Mouse (Mus musculus): ENCODE results near the gene Ifna1. TPM values are rescaled to one million over a fixed set of nuclear protein-coding genes. Genes with fewer than 3 reads are reported as not detected.
"Not testable (repeated sequence)": the region's sequence is repeated elsewhere in the genome, so short reads cannot be mapped to it uniquely, and the experiment has no call there.

Ifna1 gene
- polyA plus RNA-seq, 1 experiment from 2014 or later = not detected

GRCm38 (mm10) chr4:88835225-88835624 lies 14.7 kb upstream of the Ifna1 start, which contains the start of gene Ifna5:
Ifna5 (plus strand) TSS chr4:88835525.
- not testable (repeated sequence) for H3K4me1 ChIP-seq (ENCODE audit: control insufficient read depth, insufficient read depth, low read length); H3K9ac ChIP-seq (ENCODE audit: low read depth, low read length); ATAC-seq (replicated peaks; ENCODE audit: insufficient number of reproducible peaks, low FRiP score, low TSS enrichment); H3K9me3 ChIP-seq (replicated peaks; ENCODE audit: control insufficient read depth, low read length); H3K4me3 ChIP-seq (ENCODE audit: low read depth, low read length); H3K27ac ChIP-seq (ENCODE audit: low read depth, low read length); H3K36me3 ChIP-seq (ENCODE audit: control insufficient read depth, insufficient read depth, low read length); H3K27me3 ChIP-seq (ENCODE audit: control insufficient read depth, insufficient read depth, low read length); H3K4me2 ChIP-seq
- 90% methylated on average over 1 of the region's 1 CpGs for WGBS (ENCODE audit: insufficient replicate concordance)

- no peak for ATAC-seq (replicated peaks; ENCODE audit: insufficient number of reproducible peaks, low FRiP score, low TSS enrichment)
- Histone ChIP-seq H3K27me3 (ENCODE audit: control insufficient read depth, insufficient read depth, low read length) (no peaks in the 10 kb centered on the region), H3K4me3 (ENCODE audit: low read depth, low read length) (no peak overlapping the region), H3K27ac (ENCODE audit: low read depth, low read length) (no peak overlapping the region), H3K9me3 (replicated peaks; ENCODE audit: control insufficient read depth, low read length) (no peaks in the 10 kb centered on the region), H3K9ac (ENCODE audit: low read depth, low read length) (no peak overlapping the region), H3K36me3 (ENCODE audit: control insufficient read depth, insufficient read depth, low read length) (no peaks in the 10 kb centered on the region), H3K4me1 (ENCODE audit: control insufficient read depth, insufficient read depth, low read length) (no peaks in the 10 kb centered on the region), H3K4me2 (no peak overlapping the region)
- WGBS (ENCODE audit: insufficient replicate concordance) = 35% methylated on average over 3 of the region's 3 CpGs
These were observed 11.1 kb upstream of the Ifna1 start for GRCm38 (mm10) chr4:88838828-88839227.

GRCm38 (mm10) chr4:88840058-88840457 lies 9.8 kb upstream of the Ifna1 start:
- Histone ChIP-seq H3K9me3 (replicated peaks; ENCODE audit: control insufficient read depth, low read length) (no peaks in the 10 kb centered on the region), H3K4me2 (no peak overlapping the region), H3K27me3 (ENCODE audit: control insufficient read depth, insufficient read depth, low read length) (no peaks in the 10 kb centered on the region), H3K9ac (ENCODE audit: low read depth, low read length) (no peak overlapping the region), H3K27ac (ENCODE audit: low read depth, low read length) (no peak overlapping the region), H3K4me3 (ENCODE audit: low read depth, low read length) (no peak overlapping the region), H3K36me3 (ENCODE audit: control insufficient read depth, insufficient read depth, low read length) (no peaks in the 10 kb centered on the region), H3K4me1 (ENCODE audit: control insufficient read depth, insufficient read depth, low read length) (no peaks in the 10 kb centered on the region)
- 67% methylated on average over 3 of the region's 3 CpGs for WGBS (ENCODE audit: insufficient replicate concordance)
- no peak for ATAC-seq (replicated peaks; ENCODE audit: insufficient number of reproducible peaks, low FRiP score, low TSS enrichment)

DNA sequence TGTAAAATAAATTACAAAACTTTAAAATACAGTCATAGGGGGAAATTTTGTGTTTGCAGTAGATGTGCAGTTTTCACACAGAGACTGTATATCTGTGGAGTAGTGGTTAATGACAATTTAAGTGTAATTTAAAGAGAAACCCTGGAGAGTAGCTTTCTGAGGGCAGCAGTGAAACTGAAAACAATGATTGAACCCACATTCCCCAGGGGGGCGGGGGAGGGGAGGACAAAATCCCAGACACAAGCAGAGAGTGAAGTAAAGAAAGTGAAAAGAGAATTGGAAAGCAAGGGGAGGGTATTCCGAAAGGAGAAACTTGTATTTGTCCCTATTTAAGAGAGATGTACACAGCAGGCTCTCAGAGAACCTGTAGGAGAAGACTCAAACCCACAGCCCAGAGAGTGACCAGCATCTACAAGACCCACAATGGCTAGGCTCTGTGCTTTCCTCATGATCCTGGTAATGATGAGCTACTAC lies 8.4 kb upstream of the Ifna1 start, which contains the start of gene Ifna4:
Gene Ifna4, plus strand, starts transcription at position 424 of the 474 bp plus-strand sequence.
- WGBS (ENCODE audit: insufficient replicate concordance) = 43% methylated on average over 2 of the region's 2 CpGs
- Histone ChIP-seq H3K9ac (ENCODE audit: low read depth, low read length) (no peak within 1 kb of the TSS), H3K4me1 (ENCODE audit: control insufficient read depth, insufficient read depth, low read length) (no peaks in the 10 kb centered on the region), H3K27ac (ENCODE audit: low read depth, low read length) (no peak within 1 kb of the TSS), H3K4me2 (no peak within 1 kb of the TSS), H3K9me3 (replicated peaks; ENCODE audit: control insufficient read depth, low read length) (no peaks in the 10 kb centered on the region), H3K27me3 (ENCODE audit: control insufficient read depth, insufficient read depth, low read length) (no peaks in the 10 kb centered on the region), H3K4me3 (ENCODE audit: low read depth, low read length) (no peak within 1 kb of the TSS), H3K36me3 (ENCODE audit: control insufficient read depth, insufficient read depth, low read length) (no peaks in the 10 kb centered on the region)
- ATAC-seq (replicated peaks; ENCODE audit: insufficient number of reproducible peaks, low FRiP score, low TSS enrichment) = no peak

GRCm38 (mm10) chr4:88845334-88845733 lies 4.6 kb upstream of the Ifna1 start:
- Histone ChIP-seq H3K4me2 (no peak overlapping the region), H3K4me1 (ENCODE audit: control insufficient read depth, insufficient read depth, low read length) (no peaks in the 10 kb centered on the region), H3K9me3 (replicated peaks; ENCODE audit: control insufficient read depth, low read length) (no peaks in the 10 kb centered on the region), H3K9ac (ENCODE audit: low read depth, low read length) (no peak overlapping the region), H3K27me3 (ENCODE audit: control insufficient read depth, insufficient read depth, low read length) (no peaks in the 10 kb centered on the region), H3K36me3 (ENCODE audit: control insufficient read depth, insufficient read depth, low read length) (no peaks in the 10 kb centered on the region), H3K27ac (ENCODE audit: low read depth, low read length) (no peak overlapping the region), H3K4me3 (ENCODE audit: low read depth, low read length) (no peak overlapping the region)
- no peak for ATAC-seq (replicated peaks; ENCODE audit: insufficient number of reproducible peaks, low FRiP score, low TSS enrichment)
- 44% methylated on average over 2 of the region's 2 CpGs for WGBS (ENCODE audit: insufficient replicate concordance)

- WGBS (ENCODE audit: insufficient replicate concordance) = 68% methylated on average over 4 of the region's 4 CpGs
- Histone ChIP-seq H3K9me3 (replicated peaks; ENCODE audit: control insufficient read depth, low read length) (no peaks in the 10 kb centered on the region), H3K36me3 (ENCODE audit: control insufficient read depth, insufficient read depth, low read length) (no peaks in the 10 kb centered on the region), H3K4me1 (ENCODE audit: control insufficient read depth, insufficient read depth, low read length) (no peaks in the 10 kb centered on the region), H3K9ac (ENCODE audit: low read depth, low read length) (no peak overlapping the region), H3K27me3 (ENCODE audit: control insufficient read depth, insufficient read depth, low read length) (no peaks in the 10 kb centered on the region), H3K4me3 (ENCODE audit: low read depth, low read length) (no peak overlapping the region), H3K4me2 (no peak overlapping the region), H3K27ac (ENCODE audit: low read depth, low read length) (no peak overlapping the region)
- no peak for ATAC-seq (replicated peaks; ENCODE audit: insufficient number of reproducible peaks, low FRiP score, low TSS enrichment)
These were observed 1.3 kb downstream of the Ifna1 start for GRCm38 (mm10) chr4:88851026-88851763.

DNA sequence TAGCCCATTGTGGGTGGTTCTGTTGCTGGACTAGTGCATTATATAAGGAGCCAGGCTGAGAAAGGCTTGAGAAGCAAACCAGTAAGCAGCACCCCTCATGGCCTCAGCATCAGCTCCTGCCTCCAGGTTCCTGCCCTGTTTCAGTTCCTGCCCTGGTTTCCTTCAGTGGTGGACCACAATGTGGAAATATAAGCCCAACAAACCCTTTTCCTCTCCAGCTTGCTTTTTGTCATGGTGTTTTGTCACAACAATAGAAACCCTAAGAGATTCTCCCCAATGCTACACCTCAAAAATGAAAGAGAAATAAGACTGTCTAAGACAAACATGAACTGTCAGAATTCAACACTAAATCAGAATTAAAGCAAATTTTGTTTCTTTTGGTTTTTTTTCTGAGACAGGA lies 9.3 kb downstream of the Ifna1 start:
- H3K4me1 ChIP-seq (ENCODE audit: control insufficient read depth, insufficient read depth, low read length) = no peaks in the 10 kb centered on the region
- no peak overlapping the region for H3K4me3 ChIP-seq (ENCODE audit: low read depth, low read length)
- no peak for ATAC-seq (replicated peaks; ENCODE audit: insufficient number of reproducible peaks, low FRiP score, low TSS enrichment)
- no peak overlapping the region for H3K27ac ChIP-seq (ENCODE audit: low read depth, low read length)
- H3K4me2 ChIP-seq = no peak overlapping the region
- peaks cover 4% of the 10 kb centered on the region; the same call in 1 of the 2 replicates for H3K27me3 ChIP-seq (ENCODE audit: control insufficient read depth, insufficient read depth, low read length)
- H3K9me3 ChIP-seq (replicated peaks; ENCODE audit: control insufficient read depth, low read length) = no peaks in the 10 kb centered on the region
- no peak overlapping the region for H3K9ac ChIP-seq (ENCODE audit: low read depth, low read length)
- no peaks in the 10 kb centered on the region for H3K36me3 ChIP-seq (ENCODE audit: control insufficient read depth, insufficient read depth, low read length)

GRCm38 (mm10) chr4:88863309-88863708 lies 13.4 kb downstream of the Ifna1 start:
- 6% methylated on average over 7 of the region's 7 CpGs for WGBS (ENCODE audit: insufficient replicate concordance)
- H3K9me3 ChIP-seq (replicated peaks; ENCODE audit: control insufficient read depth, low read length) = no peaks in the 10 kb centered on the region
- no peak overlapping the region for H3K27ac ChIP-seq (ENCODE audit: low read depth, low read length)
- no peaks in the 10 kb centered on the region for H3K4me1 ChIP-seq (ENCODE audit: control insufficient read depth, insufficient read depth, low read length)
- ATAC-seq (replicated peaks; ENCODE audit: insufficient number of reproducible peaks, low FRiP score, low TSS enrichment) = no peak
- peaks cover 11% of the 10 kb centered on the region; the same call in 1 of the 2 replicates for H3K27me3 ChIP-seq (ENCODE audit: control insufficient read depth, insufficient read depth, low read length)
- no peak overlapping the region for H3K4me3 ChIP-seq (ENCODE audit: low read depth, low read length)
- H3K4me2 ChIP-seq = no peak overlapping the region
- no peak overlapping the region for H3K9ac ChIP-seq (ENCODE audit: low read depth, low read length)
- no peaks in the 10 kb centered on the region for H3K36me3 ChIP-seq (ENCODE audit: control insufficient read depth, insufficient read depth, low read length)

DNA sequence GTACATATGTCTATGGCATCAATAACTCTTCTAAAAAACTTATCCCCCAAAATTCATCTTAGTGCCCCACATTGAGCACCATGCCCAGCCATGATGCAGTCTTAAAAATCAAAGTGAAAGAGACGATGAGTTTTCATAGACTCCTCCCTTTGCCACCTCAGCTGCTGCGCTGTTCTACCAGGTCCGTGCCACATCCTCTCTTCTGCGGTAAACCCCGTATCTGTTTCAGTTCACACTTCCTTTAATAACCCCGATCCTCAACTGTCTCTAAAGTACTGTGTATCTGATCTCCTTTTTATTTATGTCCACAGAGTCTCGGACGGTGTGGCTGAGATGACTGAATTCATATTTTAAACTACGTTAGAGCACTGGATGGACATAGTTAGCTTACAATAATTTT lies 14.7 kb downstream of the Ifna1 start:
- H3K4me1 ChIP-seq (ENCODE audit: control insufficient read depth, insufficient read depth, low read length) = no peaks in the 10 kb centered on the region
- no peaks in the 10 kb centered on the region for H3K36me3 ChIP-seq (ENCODE audit: control insufficient read depth, insufficient read depth, low read length)
- ATAC-seq (replicated peaks; ENCODE audit: insufficient number of reproducible peaks, low FRiP score, low TSS enrichment) = no peak
- H3K27me3 ChIP-seq (ENCODE audit: control insufficient read depth, insufficient read depth, low read length) = peaks cover 11% of the 10 kb centered on the region; the same call in 1 of the 2 replicates
- H3K27ac ChIP-seq (ENCODE audit: low read depth, low read length) = no peak overlapping the region
- no peak overlapping the region for H3K4me3 ChIP-seq (ENCODE audit: low read depth, low read length)
- no peak overlapping the region for H3K9ac ChIP-seq (ENCODE audit: low read depth, low read length)
- 54% methylated on average over 9 of the region's 9 CpGs for WGBS (ENCODE audit: insufficient replicate concordance)
- H3K9me3 ChIP-seq (replicated peaks; ENCODE audit: control insufficient read depth, low read length) = no peaks in the 10 kb centered on the region
- H3K4me2 ChIP-seq = no peak overlapping the region
